Mouse (Mus musculus) layer of hippocampus, adult 9-10 months (tissue): ENCODE measurements around the gene Rbm34.
"Not testable (repeated sequence)": the region's sequence is repeated elsewhere in the genome, so short reads cannot be mapped to it uniquely, and the experiment has no call there.

ENCODE experiments used
- DNase-seq: peaks from one replicate; pipeline ENCODE4 v3.0.0; 2022; ENCODE audit warnings: low spot score

Gene Rbm34

DNA sequence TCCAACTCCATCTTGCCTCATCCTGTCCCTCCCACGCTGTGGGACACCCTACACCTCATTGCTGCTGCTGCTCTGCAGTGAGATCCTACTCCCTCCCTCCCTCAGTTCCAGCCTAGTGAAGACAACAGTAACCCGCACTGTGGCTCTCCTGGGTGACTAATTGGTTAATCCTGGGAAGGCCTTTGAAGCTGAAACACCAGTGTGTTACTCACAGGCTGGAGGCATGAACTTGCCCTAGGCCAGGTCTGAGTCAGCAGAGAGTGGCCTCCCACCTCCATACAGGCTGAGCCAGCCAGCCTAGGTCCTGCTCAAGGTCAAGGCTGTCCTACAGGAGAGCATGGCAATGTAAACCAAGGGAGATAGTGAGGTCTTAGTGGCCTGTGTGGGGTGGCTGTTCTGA is 51.6 kb downstream of the Rbm34 start:
- no peak for DNase-seq

DNA sequence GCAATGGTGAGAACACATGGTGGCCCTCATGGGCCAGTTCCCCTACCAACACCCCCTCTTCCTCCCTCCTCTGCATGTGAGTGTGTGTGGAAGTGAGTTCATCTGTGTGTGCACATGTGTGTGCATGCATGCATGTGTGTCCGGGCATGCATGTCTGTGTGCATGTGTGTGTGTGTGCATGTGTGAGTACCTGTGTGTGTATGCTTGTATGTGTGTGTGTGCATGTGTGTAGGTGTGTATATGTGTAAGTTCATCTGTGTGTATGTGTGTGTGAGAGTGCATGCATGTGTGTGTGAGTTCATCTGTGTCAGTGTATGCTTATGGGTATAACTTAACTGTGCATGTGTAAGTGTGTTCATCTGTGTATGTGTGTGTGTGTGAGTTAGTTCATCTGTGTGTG is 52.5 kb downstream of the Rbm34 start:
- DNase-seq: no peak

DNA sequence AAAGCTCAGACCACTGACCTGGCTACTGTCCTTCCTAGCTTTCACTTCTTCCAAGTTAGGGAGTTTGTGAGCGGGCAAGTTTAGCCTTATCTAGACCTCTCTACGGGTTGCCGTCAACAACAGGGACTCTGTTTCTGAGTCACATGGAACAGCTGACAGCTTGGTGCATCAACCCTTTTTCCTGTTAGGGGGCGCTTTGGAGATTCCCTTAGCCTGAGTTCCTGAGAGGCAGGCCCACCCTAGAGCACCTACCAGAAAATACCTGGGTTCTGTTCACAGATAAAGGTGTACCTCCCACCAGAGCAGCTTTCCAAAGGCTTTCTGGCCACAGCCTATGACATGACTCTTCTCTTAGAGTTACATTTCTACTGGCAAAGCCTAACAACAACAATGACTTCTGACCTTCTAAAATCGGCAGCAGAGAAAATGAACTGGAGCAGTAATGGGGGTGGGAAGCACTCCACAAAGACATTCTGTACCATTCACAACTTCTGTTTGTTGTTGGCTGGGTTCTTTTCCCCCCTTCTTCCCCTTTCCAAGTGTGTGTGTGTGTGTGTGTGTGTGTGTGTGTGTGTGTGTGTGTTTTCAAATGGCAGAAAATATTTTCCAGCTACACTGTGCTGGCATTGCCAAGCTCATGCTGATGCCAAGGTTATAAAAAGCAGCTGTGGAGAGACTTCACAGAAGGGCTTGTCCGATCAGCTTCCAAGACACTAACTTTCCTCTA is 53.5 kb downstream of the Rbm34 start:
- no peak for DNase-seq

DNA sequence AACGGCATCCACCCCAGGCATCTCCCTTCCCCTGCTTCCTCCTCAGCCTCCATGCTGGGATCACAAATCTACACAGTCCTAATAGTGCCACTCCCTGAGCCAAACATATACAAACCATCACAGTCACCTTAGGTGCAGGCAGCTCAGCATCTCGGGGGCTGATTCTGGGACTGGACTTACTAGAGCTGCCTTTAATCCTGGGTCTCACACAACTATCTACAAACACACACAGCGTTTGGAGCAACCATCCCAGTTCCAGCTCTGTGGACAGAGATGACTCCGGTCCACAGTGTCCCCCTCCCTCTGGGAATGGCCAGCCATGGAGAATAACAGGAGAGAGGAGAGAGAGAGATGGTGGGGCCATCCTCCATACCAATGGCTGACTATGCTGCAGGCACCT is 54.3 kb downstream of the Rbm34 start:
- no peak for DNase-seq

DNA sequence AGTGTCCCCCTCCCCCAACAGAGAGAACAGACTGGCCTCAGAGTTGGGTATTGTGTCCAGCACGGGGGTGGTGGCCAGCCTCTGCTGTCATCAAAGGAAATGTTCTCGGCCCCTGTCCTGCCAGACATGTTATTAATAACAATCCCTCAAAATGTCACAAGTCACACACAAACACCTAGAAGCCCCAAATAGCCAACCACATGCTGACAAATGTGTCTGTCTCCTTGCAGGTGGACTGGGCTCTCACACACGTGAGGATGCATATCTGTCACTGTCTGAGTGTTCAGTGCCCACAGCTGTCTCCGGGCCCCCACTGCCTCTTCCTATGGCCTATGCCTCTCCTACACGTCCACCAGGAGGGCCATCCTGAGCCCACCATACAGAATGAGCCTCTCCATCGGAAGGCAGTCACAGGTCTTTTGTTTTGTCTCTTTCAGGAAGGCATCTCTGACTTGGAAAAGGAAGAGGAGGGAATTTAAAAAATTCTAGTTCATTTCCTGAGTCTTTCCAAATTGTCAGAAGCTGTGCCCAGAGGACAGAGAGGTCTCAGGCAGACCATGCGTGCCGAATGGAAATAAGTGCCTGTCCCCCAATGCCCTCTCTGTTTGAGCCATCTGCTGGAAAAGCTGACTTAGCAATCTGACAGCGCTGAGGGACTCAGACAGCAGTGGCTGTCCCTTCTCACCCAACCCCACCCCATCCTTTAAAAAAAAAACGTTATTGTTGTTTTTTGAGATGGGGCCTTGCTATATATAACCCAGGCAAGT is 56.1 kb downstream of the Rbm34 start:
- DNase-seq: no peak

DNA sequence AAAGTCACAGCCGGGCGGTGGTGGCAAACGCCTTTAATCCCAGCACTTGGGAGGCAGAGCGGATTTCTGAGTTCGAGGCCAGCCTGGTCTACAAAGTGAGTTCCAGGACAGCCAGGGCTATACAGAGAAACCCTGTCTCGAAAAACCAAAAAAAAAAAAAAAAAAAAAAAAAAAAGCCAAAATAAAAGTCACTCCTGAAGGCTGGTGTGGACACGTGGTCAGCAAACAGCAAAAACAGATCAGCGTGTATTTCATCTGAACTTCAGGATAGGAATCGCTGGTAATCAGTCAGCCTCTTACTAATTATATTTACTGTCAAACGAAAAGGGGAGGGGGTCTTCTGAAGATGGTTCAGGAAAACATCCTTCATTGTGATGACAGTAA is 56.8 kb downstream of the Rbm34 start:
- DNase-seq: not testable (repeated sequence)

DNA sequence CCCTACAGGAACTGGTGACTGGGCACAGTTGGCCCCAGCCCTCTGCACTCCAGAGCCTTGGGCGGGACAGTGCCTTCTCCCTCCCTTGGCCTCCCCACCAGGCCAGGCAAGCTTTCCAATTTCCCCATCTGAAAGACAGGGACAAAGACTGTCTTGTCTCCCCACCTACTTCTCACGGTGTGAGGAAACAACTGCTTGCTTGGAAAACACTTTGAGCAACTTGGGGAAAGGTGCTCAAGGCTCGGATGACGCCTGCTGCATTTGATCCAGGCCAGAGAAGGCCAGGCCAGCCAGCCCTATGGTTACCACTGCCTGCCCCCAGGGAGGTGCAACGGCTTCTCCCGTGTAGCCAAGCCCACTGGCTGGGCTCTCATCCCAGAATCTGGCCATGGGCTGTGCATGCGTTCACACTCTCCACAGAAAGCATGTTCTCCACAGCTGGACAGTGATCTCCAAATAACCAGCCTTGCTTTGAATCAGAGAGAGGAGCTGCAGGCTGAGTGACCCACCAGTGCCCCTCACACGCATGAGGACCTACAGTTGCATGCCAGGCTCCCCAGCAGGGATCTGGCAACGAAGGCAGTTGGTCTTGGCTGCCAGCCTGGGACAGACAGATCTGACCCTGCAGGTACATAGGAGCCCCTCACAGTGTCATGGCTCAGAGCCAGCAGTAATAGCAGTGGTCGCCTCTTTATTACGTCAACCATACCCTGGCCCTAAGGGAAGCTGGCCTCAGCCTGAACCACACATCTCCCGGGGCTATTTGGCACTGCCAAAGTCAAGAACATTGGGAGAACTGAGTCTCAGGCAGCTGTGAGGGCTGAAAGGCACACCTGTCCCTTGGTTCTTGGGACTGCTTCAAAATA is 57.4 kb downstream of the Rbm34 start:
- DNase-seq: no peak

DNA sequence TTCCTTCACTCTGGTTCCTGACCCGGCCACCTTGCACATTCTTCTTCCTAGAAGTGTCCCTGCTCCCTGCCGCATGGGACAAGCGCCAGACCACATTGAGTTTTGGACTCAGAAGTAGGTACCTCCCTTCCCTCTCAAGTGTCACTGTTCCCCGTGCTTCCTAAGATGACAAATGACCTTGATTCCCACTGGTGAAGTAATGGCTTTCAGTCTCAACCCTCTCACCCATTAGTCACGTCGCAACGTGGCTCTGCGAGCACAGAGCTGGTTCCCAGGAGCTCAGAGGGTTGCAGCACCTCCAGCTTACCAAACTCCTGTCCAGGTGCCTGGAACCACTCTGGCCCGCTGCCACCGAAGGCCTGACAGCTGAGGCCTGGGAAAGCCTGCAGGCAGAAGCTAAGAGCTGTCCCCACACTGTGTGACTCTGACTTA is 61.5 kb downstream of the Rbm34 start:
- DNase-seq: no peak

DNA sequence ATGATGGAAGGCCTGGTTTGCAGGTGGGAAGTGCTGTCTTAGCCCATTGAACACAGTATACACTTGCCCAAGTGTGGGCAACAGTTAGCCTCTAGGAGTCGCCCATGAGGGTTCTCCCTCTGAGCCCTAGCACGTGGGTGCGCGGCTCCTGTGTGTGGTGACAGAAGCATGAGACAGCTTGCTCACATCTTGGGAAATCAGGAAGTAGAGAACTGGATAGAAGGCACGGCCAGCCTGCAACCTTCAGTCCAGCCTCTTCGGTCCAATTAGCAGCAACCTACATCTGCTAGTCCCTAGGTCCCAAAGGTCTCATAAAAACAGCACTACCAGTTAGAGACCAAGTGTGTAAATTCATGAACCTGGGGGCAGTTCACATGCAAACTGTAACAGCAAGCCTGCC is 62.1 kb downstream of the Rbm34 start:
- DNase-seq: no peak

DNA sequence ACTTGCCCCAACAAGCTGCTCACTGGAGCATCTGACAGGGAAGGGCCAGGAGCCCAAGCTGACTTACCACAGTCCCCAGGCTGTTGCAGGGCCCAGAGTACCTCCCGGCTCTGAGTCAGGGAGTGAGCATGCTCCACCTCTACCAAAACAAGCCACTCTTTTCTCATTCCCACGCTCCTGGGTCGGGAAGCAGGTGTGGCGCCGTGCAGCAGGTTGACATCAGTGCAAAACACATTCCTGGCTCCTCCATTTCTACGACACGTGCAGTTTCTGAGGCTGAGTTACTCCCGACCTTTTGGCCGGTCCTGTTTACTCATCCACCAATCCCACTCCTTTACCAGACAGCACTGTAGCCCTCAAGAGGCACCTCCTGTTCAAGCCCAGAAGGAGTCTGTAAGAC is 62.9 kb downstream of the Rbm34 start:
- no peak for DNase-seq

DNA sequence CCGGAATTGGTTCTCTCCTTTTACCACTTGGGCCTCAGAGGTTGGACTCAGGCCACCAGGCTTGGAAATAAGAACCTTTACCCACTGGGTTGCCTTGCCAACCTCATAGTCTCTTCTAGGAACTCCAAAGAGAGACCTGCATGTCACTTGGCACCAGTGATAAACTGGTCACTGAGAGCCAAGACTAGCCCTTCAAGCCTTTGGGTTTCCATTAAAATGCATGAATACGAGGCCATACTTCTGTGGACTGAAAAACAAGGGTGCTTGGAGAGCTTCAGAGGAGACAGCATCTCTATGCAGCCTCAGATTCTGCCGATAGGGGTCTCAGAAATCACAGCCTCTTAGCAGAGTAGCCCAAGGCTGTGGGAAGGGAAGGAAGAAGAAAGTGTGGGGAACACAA is 63.5 kb downstream of the Rbm34 start:
- DNase-seq: no peak

DNA sequence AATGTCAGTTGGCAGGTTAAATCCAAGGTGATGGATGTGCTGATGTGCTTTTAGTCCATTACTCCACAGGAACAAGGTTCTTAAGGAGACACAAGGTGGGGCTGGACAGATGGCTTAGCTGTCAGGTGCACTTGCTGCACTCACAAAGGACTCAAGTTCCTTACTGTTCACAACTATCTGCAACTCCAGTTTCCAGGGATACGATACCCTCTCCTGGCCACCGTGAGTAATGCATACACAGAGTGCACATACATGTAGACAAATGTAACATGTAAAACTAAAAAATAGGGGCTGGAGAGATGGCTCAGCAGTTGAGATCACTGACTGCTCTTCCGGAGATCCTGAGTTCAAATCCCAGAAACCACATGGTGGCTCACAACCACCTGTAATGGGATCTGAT is 65.5 kb downstream of the Rbm34 start:
- DNase-seq: no peak

DNA sequence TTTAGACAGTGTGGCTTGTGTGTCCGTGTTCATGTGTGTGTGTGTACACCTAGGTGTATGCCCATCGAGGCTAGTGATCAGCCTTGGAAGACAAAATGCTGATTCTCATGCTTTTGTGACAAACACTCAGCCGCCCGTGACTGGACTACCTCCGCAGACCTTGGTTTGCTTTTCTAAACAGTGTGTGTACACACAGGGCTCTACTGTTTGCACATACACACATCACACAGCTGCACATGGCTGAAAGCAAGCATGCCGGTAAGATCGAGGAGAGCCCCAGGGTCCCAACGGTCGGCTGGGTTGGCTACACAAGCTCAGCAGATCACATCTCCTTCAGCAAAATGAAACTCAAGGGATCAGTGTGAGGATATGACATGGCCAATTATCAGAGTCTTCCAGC is 66.9 kb downstream of the Rbm34 start:
- DNase-seq: no peak

DNA sequence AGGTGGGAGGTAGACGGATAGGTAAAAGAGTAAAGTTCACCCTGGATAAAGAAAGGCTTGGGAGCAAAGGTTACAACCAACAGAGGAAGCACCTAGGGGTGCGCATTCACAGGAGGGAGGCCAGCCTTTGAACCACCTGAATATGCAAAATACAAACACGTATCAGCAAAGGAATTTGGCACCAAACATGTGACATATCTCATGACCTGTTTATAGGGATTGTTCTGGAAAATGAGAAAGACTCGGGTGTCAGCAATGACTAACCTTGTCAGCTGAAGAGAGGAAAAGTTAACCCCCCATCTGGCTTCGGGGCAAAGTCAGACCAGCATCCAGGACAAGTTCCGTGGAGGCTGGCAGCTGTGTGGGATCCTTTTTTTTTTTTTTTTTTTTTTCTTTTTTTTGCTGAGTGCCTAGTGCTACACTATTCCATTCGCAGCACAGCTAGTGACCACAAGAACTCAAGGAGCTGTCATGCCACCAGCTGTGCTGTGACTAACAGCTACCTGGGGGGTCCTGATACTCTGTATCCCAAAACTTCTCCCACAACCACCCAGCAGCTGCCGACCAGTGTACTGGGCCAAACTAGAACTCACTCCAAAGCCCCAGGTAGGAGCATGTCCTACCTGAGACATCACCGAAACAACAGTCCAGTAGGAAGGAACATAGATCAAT is 67.5 kb downstream of the Rbm34 start:
- no peak for DNase-seq

DNA sequence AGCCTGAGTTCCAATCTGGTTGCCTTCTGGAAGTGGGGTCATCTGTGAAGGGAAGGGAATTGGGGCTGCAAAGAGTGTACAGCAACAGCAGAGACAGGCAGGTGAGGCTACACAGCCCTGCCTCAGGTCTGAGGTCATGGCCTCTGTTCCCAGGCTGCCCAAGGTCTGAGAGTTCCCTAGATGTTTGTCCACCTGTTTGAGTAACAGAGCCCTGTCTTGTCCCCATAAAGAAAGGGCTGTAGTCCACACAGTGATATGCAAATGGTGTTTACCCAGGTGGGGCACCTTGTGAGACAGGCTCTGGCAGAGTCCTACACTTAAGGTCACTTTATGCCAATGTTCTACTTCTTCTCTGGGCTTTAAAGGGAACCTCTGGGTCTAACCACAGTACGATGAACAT is 69.3 kb downstream of the Rbm34 start:
- DNase-seq: no peak

DNA sequence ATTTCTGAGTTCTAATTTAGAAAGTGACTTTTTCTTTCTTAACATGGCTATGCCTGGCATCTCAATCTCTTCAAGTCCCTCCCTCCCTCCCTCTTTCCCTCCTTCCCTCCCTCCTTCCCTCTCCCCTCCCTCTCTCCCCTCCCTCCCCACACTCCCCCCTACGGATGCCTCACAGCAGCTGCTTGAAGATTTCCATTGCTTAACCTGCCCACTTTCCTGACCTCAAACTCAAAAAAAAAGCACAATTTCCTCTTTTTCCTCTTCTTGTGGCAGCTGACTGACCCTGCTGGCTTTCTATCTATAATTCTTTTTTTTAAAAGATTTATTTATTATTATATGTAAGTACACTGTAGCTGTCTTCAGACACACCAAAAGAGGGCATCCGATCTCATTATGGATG is 69.8 kb downstream of the Rbm34 start:
- DNase-seq: no peak
